Mouse (Mus musculus): Measurements from ENCODE around the gene Slc17a9.

GRCm38 (mm10) chr2:180764986-180765385 lies 39.9 kb downstream of the Slc17a9 start:
- TF ChIP-seq TAL1 (IDR thresholded peaks at IDR 0.05; ENCODE audit: low read length) (no peak), GATA1 (IDR thresholded peaks at IDR 0.05; ENCODE audit: low read length) (no peak)
